Mouse (Mus musculus) neutrophil, adult 5-6 weeks (primary cell): ENCODE data around the gene Blnk. TPM values are rescaled to one million over a fixed set of nuclear protein-coding genes. Genes with fewer than 3 reads are reported as not detected.

ENCODE experiments used
- ATAC-seq: fragments of 151-379, 151-347 bp; 2 replicates; pipeline ENCODE4 v1.8.0; 2017; ENCODE audit warnings: mild to moderate bottlenecking, moderate TSS enrichment; ENCODE audit not compliant: insufficient number of reproducible peaks, poor library complexity, low FRiP score, severe bottlenecking; ENCODE audit errors: extremely low read depth
- total RNA-seq: library from RNA; stranded (forward); fragments of 200-1000 nt; gene quantifications from 2 replicates; pipeline ENCODE4 v1.2.3, GENCODE M21; 2017

The Blnk gene
- total RNA-seq, 1 experiment from 2014 or later = 203 TPM

DNA sequence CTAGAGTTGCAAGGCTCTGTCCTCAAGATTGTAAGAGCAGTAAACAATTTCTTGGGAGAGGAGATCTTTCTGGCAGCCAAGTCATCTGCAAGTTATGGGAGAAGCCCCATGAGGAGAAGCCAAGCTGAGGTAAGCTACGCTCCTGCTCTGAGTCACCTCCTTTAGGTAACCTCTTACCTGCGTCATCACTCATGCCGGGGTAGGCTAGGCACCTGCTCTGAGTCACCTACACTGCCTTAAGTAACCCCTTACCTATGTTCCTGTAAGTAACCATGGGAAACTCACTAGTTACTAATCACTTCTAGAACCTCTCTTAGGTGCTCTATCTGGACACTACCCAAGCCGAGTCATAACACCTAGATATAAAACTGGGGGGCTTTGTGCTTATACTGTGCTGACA, 112.6 kb downstream of the Blnk start:
- ATAC-seq = no peak

Other genes starting within 250 kb of the Blnk start
- gene Cc2d2b, start 245.8 kb downstream of the Blnk start, total RNA-seq = 1.2 and 2.7 TPM in 2 replicates
- gene Ccnj, start 163.3 kb downstream of the Blnk start, total RNA-seq = 16.5 and 18.3 TPM in 2 replicates
- gene Zfp518a, start 99.8 kb downstream of the Blnk start, total RNA-seq = 35.4 and 40.0 TPM in 2 replicates
- gene Dntt, start 34.7 kb upstream of the Blnk start, total RNA-seq = 1.1 TPM in 1 of 2 replicates, not detected in the other
- not detected in 2 replicates for gene Opalin, start 82.6 kb upstream of the Blnk start, total RNA-seq
- gene Tll2, start 212.3 kb upstream of the Blnk start, total RNA-seq = 0.35 TPM in 1 of 2 replicates, not detected in the other